Mouse (Mus musculus): ENCODE data around the gene Zbtb4.
"Not testable (repeated sequence)": the region's sequence is repeated elsewhere in the genome, so short reads cannot be mapped to it uniquely, and the experiment has no call there.

The Zbtb4 gene

DNA sequence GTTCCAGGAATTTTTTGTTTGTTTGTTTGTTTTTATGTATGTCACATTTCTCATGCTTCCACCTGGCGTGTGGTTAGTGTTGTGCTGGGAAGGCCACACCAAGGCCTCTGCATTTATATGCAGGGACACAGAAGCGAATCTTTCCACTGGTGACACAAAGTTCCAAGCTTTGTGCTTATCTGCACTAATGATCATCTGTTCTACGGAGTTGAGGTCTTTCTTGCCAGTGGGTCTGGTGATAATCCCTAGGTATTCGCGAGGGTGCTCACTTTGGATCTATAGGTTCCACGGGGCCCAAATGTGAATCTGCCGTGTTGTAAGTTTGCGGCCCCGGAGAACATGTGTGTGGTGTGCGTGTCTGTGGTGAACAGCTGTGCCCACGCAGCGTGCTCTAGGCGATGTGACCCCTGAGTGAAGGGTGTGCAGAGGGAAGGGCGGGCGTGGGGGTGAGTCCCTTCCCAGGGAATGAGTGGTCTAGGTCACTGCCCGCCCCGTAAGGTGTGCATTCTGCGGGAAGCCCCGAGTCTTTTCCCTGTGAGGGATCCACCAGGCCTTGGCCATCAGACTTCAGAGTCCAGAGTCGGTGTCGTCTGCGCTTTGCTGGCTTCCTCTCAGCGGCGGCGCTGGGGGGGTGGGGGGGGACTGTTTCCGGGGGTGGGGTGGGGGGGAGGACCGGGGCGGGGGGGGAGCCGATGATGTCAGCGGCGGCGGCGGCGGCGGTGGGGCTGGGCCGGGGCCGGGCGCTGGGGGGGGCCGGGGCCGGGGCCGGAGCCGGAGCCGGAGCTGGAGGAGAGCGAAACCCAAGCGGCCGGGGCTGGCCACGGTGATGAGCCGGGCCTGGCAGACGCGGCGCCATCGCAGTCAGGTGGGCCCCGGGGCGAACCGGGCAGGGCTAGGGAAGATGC, at the start of gene Zbtb4:
Gene Zbtb4 (plus strand): TSS at position 692 of the 905 bp plus-strand sequence.
- no peak for DNase-seq (ENCODE audit: low read depth)

GRCm38 (mm10) chr11:69715929-69716328, 49.8 kb upstream of the Zbtb4 start:
- DNase-seq (ENCODE audit: low read depth) = no peak

DNA sequence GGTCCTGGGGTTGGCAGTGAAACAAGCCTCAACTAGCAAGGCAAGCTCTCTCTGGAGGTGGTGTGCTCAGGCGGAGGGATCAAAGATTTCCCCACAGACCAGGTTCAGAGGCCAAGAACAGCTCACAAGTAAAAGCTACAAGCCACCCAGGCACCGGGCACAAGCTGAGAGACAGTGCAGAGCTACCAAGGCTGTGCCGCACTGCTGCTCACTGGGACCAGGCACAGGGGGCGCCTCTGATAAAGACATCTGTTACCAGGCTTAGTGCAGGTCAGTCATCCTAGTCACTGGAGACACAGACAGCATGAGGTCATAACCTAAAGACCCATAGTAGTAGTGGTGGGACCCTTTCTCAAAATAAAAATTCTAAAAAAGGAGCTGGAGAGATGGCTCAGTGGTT, 48.8 kb upstream of the Zbtb4 start:
- no peak for DNase-seq (ENCODE audit: low read depth)

DNA sequence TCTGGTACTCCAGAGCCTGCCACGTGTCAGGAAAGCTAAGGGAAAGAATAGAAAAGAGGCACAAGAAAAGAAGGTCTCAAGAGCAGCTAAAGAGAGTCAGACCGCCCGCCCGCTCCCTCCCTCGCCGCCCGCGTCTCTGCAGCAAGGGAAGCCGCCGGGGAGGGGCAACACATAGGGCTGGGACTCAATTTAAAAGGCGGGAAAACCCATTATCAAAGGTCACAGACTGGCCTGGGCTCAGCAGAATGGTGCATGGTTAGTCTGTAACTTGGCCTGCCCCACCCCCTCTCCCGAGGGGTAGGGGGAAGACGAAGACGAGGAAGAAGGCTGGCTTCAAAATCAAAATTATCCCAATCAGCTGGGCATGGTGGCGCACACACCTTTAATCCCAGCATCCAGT, 47.1 kb upstream of the Zbtb4 start:
- no peak for DNase-seq (ENCODE audit: low read depth)

- no peak for DNase-seq (ENCODE audit: low read depth)
Observed at GRCm38 (mm10) chr11:69719423-69719822, 46.3 kb upstream of the Zbtb4 start.

DNA sequence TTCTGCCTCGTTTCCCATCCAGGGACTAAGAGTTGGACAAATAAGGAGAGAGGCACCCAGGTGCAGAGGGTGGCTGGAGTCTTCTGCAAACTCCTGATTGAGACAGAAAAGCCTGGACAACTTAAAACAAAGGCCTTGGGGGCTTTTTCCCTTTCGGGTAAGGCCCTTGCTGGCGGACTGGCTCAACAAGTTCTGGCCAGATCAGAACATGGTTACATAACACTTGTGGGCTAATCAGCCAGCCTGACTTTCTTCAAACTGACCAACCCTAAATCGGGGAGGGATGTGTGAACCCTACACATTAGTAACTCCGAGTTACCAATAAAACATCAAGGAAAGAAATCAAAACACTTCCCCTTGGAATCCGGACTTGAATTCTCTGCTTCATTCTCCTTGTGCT, 44.9 kb upstream of the Zbtb4 start:
- DNase-seq (ENCODE audit: low read depth) = no peak

- no peak for DNase-seq (ENCODE audit: low read depth)
Observed at GRCm38 (mm10) chr11:69723074-69723473, 42.6 kb upstream of the Zbtb4 start.

DNA sequence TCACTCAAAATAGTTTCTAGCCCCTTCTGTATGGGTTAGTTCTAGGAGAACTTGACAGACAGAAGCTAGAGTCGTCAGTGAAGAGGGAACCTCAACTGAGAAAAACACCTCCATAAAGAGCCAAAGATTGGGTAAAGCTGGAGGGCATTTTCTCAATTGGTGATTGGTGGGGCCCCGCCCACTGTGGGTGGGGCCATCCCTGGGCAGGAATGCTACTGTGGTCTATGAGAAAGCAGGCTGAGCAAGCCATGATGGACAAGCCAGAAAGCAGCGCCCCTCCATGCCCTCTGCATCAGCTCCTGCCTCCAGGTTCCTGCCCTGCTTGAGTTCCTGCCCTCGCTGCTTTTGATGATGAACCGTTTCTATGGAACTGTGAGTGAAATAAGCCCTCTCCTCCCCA, 39.8 kb upstream of the Zbtb4 start:
- DNase-seq (ENCODE audit: low read depth) = no peak

- DNase-seq (ENCODE audit: low read depth) = no peak
Observed at GRCm38 (mm10) chr11:69729063-69729462, 36.6 kb upstream of the Zbtb4 start.

DNA sequence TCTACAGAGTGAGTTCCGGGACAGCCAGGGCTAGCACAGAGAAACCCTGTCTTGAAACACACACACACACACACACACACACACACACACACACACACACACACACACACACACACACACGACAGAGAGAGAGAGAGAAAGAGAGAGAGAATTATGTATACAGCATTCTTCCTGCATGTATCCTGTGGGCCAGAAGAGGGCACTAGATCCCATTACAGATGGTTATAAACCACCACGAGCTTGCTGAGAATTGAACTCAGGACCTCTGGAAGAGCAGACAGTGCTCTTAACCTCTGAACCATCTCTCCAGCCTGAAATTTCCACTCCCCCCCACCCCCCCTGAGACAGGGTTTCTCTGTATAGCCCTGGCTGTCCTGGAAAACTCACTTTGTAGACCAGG, 34.3 kb upstream of the Zbtb4 start:
- DNase-seq (ENCODE audit: low read depth) = not testable (repeated sequence)

DNA sequence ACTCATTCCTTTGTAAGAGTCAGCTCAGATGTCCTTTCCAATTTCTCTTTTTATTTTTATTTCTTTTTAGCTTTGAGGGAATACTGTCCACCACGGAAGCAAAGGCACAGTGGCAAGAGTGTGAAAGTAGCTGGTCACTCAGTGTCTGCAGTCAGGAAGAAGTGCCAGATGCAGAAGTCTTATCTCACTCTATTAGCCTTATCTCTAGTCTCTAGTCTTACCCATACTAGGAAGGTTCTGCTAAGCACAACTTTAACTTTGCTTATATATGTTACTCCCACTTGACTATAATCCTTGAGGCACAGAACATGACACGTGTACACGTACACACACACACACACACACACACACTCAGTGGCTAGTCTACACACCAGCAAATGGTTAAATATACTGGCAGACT, 14.1 kb upstream of the Zbtb4 start:
- no peak for DNase-seq (ENCODE audit: low read depth)

DNA sequence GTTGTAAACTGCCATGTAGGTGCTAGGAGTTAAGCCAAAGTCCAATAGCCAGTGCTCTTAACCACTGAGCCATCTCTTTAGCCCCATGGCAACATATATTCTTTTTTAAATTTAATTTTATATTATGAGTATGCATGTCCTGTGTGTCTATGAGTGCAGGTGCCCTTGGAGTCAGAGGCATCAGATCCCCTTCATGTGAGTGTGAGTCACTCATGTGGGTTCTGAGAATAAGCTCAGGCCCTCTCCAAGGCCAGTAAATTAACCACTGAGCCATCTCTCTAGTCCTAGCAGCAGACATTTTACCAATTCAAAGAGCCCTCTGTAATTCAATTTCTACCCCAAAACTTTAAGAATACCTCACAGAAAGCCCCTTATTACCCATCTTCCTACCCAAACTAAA, 13.0 kb upstream of the Zbtb4 start:
- DNase-seq (ENCODE audit: low read depth) = no peak

GRCm38 (mm10) chr11:69754233-69754632, 11.5 kb upstream of the Zbtb4 start:
- no peak for DNase-seq (ENCODE audit: low read depth)

DNA sequence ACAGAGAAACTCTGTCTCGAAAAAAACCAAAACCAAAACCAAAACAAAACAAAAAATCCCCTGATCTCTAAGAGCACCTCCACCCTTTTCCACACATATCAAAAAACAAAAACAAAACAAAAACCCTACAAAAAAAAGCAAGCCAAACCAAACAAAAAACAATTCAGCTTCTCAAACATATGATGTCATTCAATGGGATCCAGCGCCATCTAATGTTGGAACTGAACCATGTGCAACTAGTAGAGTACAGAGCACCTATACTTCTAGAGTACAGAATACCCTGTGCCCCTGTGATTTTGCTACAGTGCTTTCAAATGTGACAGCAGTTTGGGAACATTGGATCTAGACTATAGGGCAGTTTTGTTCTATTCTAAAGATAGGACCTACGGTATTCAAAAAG, 11.0 kb upstream of the Zbtb4 start:
- DNase-seq (ENCODE audit: low read depth) = no peak

GRCm38 (mm10) chr11:69757303-69758089, 8.2 kb upstream of the Zbtb4 start:
- no peak for DNase-seq (ENCODE audit: low read depth)

GRCm38 (mm10) chr11:69758090-69758456, 7.6 kb upstream of the Zbtb4 start:
- peak; percentile 88 for DNase-seq (ENCODE audit: low read depth)

DNA sequence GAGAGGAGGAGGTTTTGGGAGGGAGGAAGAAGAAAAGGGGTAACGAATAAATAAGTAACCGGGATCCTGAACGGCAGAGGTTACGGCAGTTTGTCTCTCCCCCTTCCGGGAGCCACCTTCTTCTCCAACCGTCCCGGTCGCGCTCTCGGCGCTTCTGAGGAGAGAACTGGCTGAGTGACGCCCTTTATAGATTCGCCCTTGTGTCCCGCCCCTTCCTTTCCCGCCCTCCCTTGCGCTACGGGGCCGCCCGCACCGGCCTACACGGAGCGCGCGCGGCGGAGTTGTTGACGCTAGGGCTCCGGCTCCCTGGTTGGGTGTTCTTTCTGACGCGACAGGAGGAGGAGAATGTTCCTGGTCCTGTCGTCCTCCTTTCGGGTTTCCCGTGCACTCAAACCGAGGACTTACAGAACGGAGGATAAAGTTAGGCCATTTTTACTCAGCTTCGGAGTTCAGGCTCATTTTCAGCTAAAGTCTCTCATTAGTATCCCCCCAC, 7.2 kb upstream of the Zbtb4 start, which contains the start of gene Polr2a:
Gene Polr2a (minus strand): TSS at position 160 of the 493 bp plus-strand sequence.
- peak; percentile 94 for DNase-seq (ENCODE audit: low read depth)

DNA sequence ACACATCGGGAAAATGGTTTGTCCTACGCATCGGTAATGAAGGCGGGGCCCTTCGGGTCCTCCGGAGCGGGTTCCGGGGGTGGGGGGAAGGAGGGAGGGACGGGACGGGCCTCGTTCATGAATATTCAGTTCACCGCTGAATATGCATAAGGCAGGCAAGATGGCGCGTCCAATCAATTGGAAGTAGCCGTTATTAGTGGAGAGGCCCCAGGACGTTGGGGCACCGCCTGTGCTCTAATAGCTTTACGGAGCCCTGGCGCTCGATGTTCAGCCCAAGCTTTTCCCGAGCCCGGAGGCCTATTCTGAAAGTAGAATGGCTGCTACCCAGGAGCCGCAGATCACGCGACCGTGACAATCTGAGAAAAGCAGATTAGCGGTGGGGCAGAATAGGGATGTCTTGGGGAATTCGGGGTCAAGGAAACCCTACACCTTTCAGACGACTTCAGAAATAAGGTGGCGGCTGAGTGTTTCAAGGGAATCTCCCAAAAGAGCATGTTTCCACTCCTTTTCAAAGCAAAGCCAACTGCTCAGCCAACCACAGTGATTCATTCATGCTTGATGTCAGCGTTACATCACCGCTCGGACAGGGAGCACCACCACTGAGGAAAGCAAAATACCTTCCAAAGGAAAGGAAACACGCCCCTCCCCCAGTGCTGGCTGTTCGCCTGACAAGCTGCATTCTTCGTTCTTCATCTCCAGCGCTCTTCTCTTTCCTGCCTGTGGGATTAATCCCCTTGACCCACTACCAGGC, 6.6 kb upstream of the Zbtb4 start:
- DNase-seq (ENCODE audit: low read depth) = peak; percentile 73

DNA sequence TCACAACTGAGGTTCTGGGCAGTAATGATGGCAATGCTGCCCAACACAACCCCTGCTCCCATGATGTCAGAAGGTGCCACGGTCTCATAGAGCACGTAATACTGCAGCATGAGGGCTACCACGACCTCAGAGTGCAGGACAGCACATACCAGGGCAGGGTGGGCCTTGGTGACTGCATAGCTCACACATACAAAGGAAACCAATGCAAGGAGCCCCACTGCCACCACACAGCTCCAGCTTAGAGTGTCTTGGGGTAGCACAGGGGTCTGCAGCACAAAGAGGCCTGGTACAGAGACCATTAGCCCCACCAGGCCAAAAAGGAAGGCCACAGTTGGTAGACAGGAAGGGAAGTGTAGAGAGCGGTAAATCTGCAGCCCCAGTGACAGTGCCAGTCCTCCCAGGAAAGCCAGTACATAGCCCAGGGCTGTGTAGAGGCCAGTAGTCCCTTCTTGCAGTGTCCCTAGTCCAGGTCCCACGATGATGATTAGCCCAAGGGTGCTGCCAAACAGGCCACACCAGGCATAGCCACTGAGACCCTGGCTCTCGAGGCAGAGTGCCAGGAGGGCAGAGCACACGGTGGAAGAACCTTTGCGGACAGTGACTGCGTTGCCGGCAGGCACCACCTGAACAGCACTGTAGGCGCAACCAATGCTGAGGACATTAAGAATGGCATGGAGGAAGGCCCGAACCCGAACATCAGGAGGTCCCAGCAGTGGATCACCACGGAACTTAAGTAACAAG, 5.4 kb upstream of the Zbtb4 start:
- no peak for DNase-seq (ENCODE audit: low read depth)

DNA sequence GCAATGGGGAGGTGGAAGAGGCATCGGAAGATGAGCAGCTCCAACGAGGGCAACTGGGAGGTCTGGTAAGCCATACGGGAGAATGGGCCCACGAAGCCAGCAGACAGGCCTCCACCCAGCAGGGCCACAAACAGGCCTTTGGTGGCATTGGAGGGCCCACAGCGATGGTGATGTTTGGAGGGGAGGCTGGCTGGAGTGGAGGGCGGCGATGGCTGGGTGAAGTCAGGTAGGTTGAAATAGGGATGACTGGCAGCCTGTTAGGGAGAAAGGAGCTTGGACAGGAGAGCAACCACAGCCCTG, 4.9 kb upstream of the Zbtb4 start:
- DNase-seq (ENCODE audit: low read depth) = no peak

DNA sequence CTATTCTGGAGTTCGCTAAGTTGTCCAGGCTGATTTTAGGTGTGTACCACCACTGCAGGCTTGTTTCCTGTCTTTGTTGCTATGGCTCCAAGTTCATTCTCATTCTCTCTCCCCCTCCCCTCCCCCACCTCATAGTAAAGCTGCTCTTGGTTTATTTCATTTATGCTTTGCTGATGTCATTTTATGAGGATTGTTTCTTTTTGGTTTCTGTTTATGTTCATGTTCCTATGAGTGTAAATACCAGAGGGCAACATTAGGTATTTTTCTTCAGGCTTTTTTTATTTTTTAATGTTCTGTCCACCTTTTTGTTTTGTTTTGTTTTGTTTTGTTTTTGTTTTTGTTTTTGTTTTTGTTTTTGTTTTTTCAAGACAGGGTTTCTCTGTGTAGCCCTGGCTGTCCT, 3.8 kb upstream of the Zbtb4 start, which contains the start of gene Slc35g3:
Gene Slc35g3 (minus strand): TSS at position 101 of the 400 bp plus-strand sequence.
- no peak for DNase-seq (ENCODE audit: low read depth)

DNA sequence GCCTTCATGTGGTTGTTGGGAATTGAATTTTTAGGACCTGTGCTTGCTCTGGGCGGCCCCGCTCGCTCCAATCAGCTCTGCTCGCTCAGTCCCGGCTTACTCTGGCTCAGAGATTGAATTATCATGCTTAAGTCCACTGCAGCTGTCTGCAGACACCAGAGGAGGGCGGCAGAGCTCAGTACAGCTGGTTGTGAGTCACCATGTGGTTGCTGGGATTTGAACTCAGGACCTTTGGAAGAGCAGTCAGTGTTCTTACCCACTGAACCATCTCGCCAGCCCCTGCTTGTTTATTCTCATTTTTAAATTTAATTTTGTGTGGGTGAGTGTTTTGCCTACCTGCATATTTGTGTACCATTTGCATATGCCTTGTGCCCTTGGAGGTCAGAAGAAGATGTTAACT, 2.2 kb upstream of the Zbtb4 start:
- no peak for DNase-seq (ENCODE audit: low read depth)

Data from fibroblast of lung, adult 2 months (primary cell).